Mouse (Mus musculus) MEL (cell line): ENCODE results near the gene Psmd8.
A peak's percentile ranks its signal among the peaks of the same experiment; 100 is the strongest.

Experiments used
- BHLHE40 ChIP-seq: IDR thresholded peaks from 2 replicates; pipeline ENCODE4 v1.6.1; 2012; ENCODE audit warnings: low read depth, mild to moderate bottlenecking, inconsistent platforms, low read length, improper control_type of control experiment, borderline replicate concordance
- CTCF ChIP-seq, 3 experiments: IDR thresholded peaks in 2 of 3; conservative IDR thresholded peaks in 1 of 3; 2 replicates each; pipeline ENCODE4 v1.5.1; 2011 to 2012; ENCODE audit warnings: low read length in 3 of 3, low read depth in 2 of 3, mild to moderate bottlenecking in 2 of 3, improper control_type of control experiment in 1 of 3, inconsistent platforms in 1 of 3, mixed read lengths in 1 of 3, moderate library complexity in 1 of 3; ENCODE audit not compliant: control insufficient read depth in 1 of 3, insufficient read depth in 1 of 3, poor library complexity in 1 of 3, severe bottlenecking in 1 of 3
- ETS1 ChIP-seq: IDR thresholded peaks from 2 replicates; pipeline ENCODE4 v1.6.1; 2012; ENCODE audit warnings: low read depth, mild to moderate bottlenecking, inconsistent platforms, low read length, improper control_type of control experiment, moderate library complexity
- HCFC1 ChIP-seq: IDR thresholded peaks from 2 replicates; pipeline ENCODE4 v1.6.1; 2012; ENCODE audit warnings: low read depth, mild to moderate bottlenecking, inconsistent platforms, low read length, improper control_type of control experiment, moderate library complexity
- MAFK ChIP-seq: IDR thresholded peaks from 2 replicates; pipeline ENCODE4 v1.6.1; 2011; ENCODE audit warnings: low read depth, mild to moderate bottlenecking, low read length, improper control_type of control experiment, borderline replicate concordance
- MAZ ChIP-seq: IDR thresholded peaks from 2 replicates; pipeline ENCODE4 v1.6.1; 2012; ENCODE audit warnings: low read depth, mild to moderate bottlenecking, inconsistent platforms, low read length, improper control_type of control experiment
- NRF1 ChIP-seq: IDR thresholded peaks from 2 replicates; pipeline ENCODE4 v1.6.1; 2014; ENCODE audit warnings: low read depth, mild to moderate bottlenecking, inconsistent platforms, low read length, improper control_type of control experiment, moderate library complexity; ENCODE audit not compliant: poor library complexity, insufficient read depth, severe bottlenecking
- POLR2A ChIP-seq, 2 experiments: IDR thresholded peaks; 2 replicates each; pipeline ENCODE4 v1.6.1; 2011 to 2012; ENCODE audit warnings: low read length in 2 of 2, mild to moderate bottlenecking in 2 of 2, control low read depth in 1 of 2, improper control_type of control experiment in 1 of 2, low read depth in 1 of 2, moderate library complexity in 1 of 2; ENCODE audit not compliant: control insufficient read depth in 1 of 2, insufficient read depth in 1 of 2, poor library complexity in 1 of 2
- RAD21 ChIP-seq: IDR thresholded peaks from 2 replicates; pipeline ENCODE4 v1.6.1; 2011; ENCODE audit warnings: mild to moderate bottlenecking, low read depth, low read length, improper control_type of control experiment
- TBP ChIP-seq: IDR thresholded peaks from 2 replicates; pipeline ENCODE4 v1.8.0; 2011; ENCODE audit warnings: low read depth, low read length, improper control_type of control experiment
- TCF12 ChIP-seq: IDR thresholded peaks from 2 replicates; pipeline ENCODE4 v1.6.1; 2014; ENCODE audit warnings: low read depth, mild to moderate bottlenecking, inconsistent platforms, low read length, improper control_type of control experiment, moderate library complexity
- UBTF ChIP-seq: IDR thresholded peaks from 2 replicates; pipeline ENCODE4 v1.6.1; 2012; ENCODE audit warnings: low read depth, mild to moderate bottlenecking, inconsistent platforms, low read length, improper control_type of control experiment, moderate library complexity, borderline replicate concordance; ENCODE audit not compliant: insufficient read depth
- USF1 ChIP-seq: IDR thresholded peaks from 2 replicates; pipeline ENCODE4 v1.6.1; 2014; ENCODE audit warnings: low read depth, mild to moderate bottlenecking, inconsistent platforms, low read length, improper control_type of control experiment, moderate library complexity
- ZNF384 ChIP-seq: IDR thresholded peaks from 2 replicates; pipeline ENCODE4 v1.6.1; 2012; ENCODE audit warnings: low read depth, mild to moderate bottlenecking, inconsistent platforms, low read length, improper control_type of control experiment

DNA sequence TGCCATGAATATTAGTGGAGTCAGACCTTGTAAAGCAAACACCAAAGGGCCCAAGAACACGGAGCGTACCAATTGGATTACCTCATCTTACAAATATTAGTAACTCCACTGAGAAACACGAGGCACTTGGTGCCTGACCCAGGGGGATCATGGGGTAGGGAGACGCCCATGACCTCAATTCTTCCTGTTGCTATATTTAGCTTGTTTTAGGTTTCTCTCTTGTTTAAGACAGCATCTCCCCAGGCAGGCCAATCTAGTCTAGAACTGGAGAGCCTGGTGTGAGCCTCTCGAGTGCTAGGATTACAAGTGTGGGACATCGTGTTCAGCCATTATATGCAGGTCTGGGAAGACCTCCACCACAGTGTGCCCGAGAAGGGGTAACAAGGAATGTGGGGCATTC, 1.2 kb downstream of the Psmd8 start:
- TF ChIP-seq HCFC1: no peak
- no peak for TF ChIP-seq MAFK
- no peak for TF ChIP-seq POLR2A (IDR thresholded peaks at IDR 0.05; ENCODE audit: control insufficient read depth in 1 of 2, insufficient read depth in 1 of 2, low read depth in 1 of 2, low read length in 2 of 2, poor library complexity in 1 of 2)
- no peak for TF ChIP-seq ZNF384
- no peak for TF ChIP-seq NRF1
- no peak for TF ChIP-seq UBTF
- TF ChIP-seq CTCF (IDR thresholded peaks at IDR 0.05 in 2 of 3, conservative IDR thresholded peaks at IDR 0.05 in 1 of 3; ENCODE audit: control insufficient read depth in 1 of 3, insufficient read depth in 1 of 3, low read depth in 2 of 3, low read length in 3 of 3, poor library complexity in 1 of 3, severe bottlenecking in 1 of 3): no peak
- no peak for TF ChIP-seq USF1
- TF ChIP-seq ETS1: peak; percentile 25; the same call in 1 of the 2 replicates
- TF ChIP-seq TBP: no peak; the same call in 1 of the 2 replicates
- TF ChIP-seq TCF12: no peak
- TF ChIP-seq BHLHE40: no peak
- no peak for TF ChIP-seq RAD21
- TF ChIP-seq MAZ: no peak
